Mouse (Mus musculus) embryonic facial prominence, embryonic 11.5 days (tissue): Measurements from ENCODE around the gene Zfp740. TPM values are rescaled to one million over a fixed set of nuclear protein-coding genes. Genes with fewer than 3 reads are reported as not detected.

Source experiments
- ATAC-seq: fragments of 200-750 bp; cut with Nextera tagmentation; replicated peaks from 2 replicates; pipeline ENCODE4 v1.8.0; 2017; ENCODE audit warnings: low read depth; ENCODE audit not compliant: insufficient number of reproducible peaks, low FRiP score, low TSS enrichment
- DNase-seq: peaks from one replicate; pipeline ENCODE4 v3.0.0-alpha.2; 2015; ENCODE audit warnings: low spot score
- H3K27ac ChIP-seq: fragments of 300-500 bp; sonication (generic); replicated peaks from 2 replicates; pipeline ENCODE4 v1.5.1; 2014; ENCODE audit warnings: mild to moderate bottlenecking, low read depth, low read length, control low read depth
- H3K27me3 ChIP-seq: fragments of 300-500 bp; sonication (generic); 2 replicates; pipeline ENCODE4 v1.6.1; 2014; ENCODE audit warnings: mild to moderate bottlenecking, low read length, moderate library complexity, mixed read lengths; ENCODE audit not compliant: control insufficient read depth, insufficient read depth
- H3K36me3 ChIP-seq: fragments of 300-500 bp; sonication (generic); replicated peaks from 2 replicates; pipeline ENCODE4 v1.6.1; 2014; ENCODE audit warnings: low read depth, mild to moderate bottlenecking, low read length, moderate library complexity, mixed read lengths; ENCODE audit not compliant: control insufficient read depth, insufficient read depth
- H3K4me1 ChIP-seq: fragments of 300-500 bp; sonication (generic); 2 replicates; pipeline ENCODE4 v1.6.1; 2014; ENCODE audit warnings: low read length, mixed read lengths; ENCODE audit not compliant: control insufficient read depth, insufficient read depth
- H3K4me2 ChIP-seq: fragments of 300-500 bp; sonication (generic); 2 replicates; pipeline ENCODE4 v1.6.1; 2014; ENCODE audit warnings: low read depth, mild to moderate bottlenecking, control low read depth, low read length, moderate library complexity
- H3K4me3 ChIP-seq: fragments of 300-500 bp; sonication (generic); 2 replicates; pipeline ENCODE4 v1.5.1; 2014; ENCODE audit warnings: low read depth, low read length, control low read depth
- H3K9ac ChIP-seq: fragments of 300-500 bp; sonication (generic); replicated peaks from 2 replicates; pipeline ENCODE4 v1.6.1; 2014; ENCODE audit warnings: mild to moderate bottlenecking, control low read depth, low read length
- H3K9me3 ChIP-seq: fragments of 300-500 bp; sonication (generic); replicated peaks from 2 replicates; pipeline ENCODE4 v1.6.1; 2016; ENCODE audit warnings: mild to moderate bottlenecking, low read length, inconsistent platforms, mixed read lengths; ENCODE audit not compliant: control insufficient read depth
- WGBS: fragments of 180-500 bp; shearing (Covaris S2); extraction: QIAGEN DNeasy Blood & Tissue Kit; methylation state at CpG from one replicate; pipeline ENCODE4 v1.1.7; 2014; 5-methylcytosine and 5-hydroxymethylcytosine counted together
- polyA plus RNA-seq: library from polyadenylated mRNA; unstranded; fragments of >200 nt; fragmentation: Nextera tagmentation; extraction: Ambion mirVana; gene quantifications from 2 replicates; pipeline ENCODE4 v1.2.1, GENCODE M21; 2014

Gene Zfp740
- polyA plus RNA-seq, 1 experiment from 2014 or later = 68.1 TPM

- Histone ChIP-seq H3K9me3 (no peaks in the 10 kb centered on the region), H3K4me1 (peaks cover 17% of the 10 kb centered on the region), H3K4me2 (peak overlapping the region; percentile 96), H3K27me3 (no peaks in the 10 kb centered on the region), H3K27ac (peak overlapping the region; percentile 99), H3K36me3 (no peaks in the 10 kb centered on the region; the same call in 1 of the 2 replicates), H3K9ac (peak overlapping the region; percentile 38; the same call in 1 of the 2 replicates), H3K4me3 (peak overlapping the region; percentile 26)
- ATAC-seq (no peak), DNase-seq (peak; percentile 83)
- WGBS = 0% methylated on average over 13 of the region's 13 CpGs
Observed at GRCm38 (mm10) chr15:102249251-102249691, 46.2 kb downstream of the Zfp740 start.

- H3K4me2 ChIP-seq = peak overlapping the region; percentile 96
- H3K4me1 ChIP-seq = peaks cover 16% of the 10 kb centered on the region
- peak overlapping the region; percentile 99 for H3K27ac ChIP-seq
- H3K4me3 ChIP-seq = peak overlapping the region; percentile 26; the same call in 1 of the 2 replicates
- WGBS = 23% methylated on average over 9 of the region's 9 CpGs
- H3K27me3 ChIP-seq = no peaks in the 10 kb centered on the region
- H3K9me3 ChIP-seq = no peaks in the 10 kb centered on the region
- peak overlapping the region; percentile 61 for H3K9ac ChIP-seq
- no peaks in the 10 kb centered on the region; the same call in 1 of the 2 replicates for H3K36me3 ChIP-seq
- DNase-seq (no peak), ATAC-seq (no peak)
Observed at GRCm38 (mm10) chr15:102249967-102250366, 46.9 kb downstream of the Zfp740 start.

DNA sequence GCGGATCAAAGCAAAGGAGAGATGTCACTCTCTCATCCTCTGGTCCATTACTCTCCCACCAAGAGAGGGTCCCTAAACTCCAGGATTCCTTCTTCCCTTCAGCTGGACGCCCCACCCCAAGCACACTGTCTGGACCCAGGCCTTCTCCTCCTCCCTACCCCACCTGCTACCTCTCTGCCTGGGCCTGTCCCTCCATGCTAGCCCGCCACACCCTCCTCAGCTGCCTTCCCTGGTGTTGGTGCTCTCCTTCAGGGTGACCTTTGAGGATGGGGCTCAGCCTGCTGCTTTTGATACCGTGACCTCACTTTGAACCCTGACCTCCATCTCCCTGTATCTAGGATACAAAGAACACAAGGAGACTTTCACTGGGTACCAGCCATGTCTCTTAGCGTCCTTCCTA lies 47.5 kb downstream of the Zfp740 start:
- Histone ChIP-seq H3K4me1 (peaks cover 16% of the 10 kb centered on the region), H3K27ac (peak overlapping the region; percentile 99), H3K9ac (no peak overlapping the region; the same call in none of the 2 replicates), H3K4me3 (no peak overlapping the region), H3K27me3 (no peaks in the 10 kb centered on the region), H3K4me2 (peak overlapping the region; percentile 23; the same call in 1 of the 2 replicates), H3K36me3 (no peaks in the 10 kb centered on the region; the same call in 1 of the 2 replicates), H3K9me3 (no peaks in the 10 kb centered on the region)
- WGBS = 45% methylated on average over 5 of the region's 5 CpGs
- DNase-seq = no peak
- ATAC-seq = no peak

DNA sequence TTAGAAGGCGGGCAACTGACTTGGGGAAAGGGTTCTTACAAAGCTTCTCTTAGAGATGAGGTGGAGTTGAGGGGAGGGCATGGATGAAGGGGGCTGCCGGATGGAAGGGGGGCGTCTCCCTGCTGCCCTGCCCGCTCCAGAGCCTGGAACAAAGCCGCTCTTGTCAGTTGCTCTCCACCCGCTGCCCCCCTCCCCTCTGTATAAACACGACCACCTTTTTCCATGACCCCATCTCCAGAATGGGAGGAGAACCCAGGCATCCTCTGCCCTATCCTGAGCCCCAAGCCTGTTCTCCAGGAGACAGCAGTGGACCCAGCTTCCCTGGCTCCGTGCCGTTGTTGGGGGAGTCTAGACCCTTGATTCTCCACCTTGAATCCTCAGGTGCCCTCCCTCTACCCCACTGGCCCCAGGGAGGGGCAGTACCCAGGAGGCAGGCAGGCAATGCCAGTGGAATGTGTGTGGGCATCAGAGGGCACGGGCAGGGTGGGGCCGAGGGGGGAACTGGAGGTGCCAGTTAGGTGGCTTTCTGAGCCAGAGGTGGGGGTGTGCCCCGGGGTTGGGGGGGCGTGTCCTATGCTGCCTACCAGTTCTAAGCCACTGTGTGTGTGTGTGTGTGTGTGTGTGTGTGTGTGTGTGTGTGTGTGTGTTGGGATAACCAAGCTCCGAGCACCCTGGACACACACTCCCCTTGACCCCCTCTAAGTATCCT lies 52.7 kb downstream of the Zfp740 start:
- no peak for ATAC-seq
- no peaks in the 10 kb centered on the region; the same call in 1 of the 2 replicates for H3K36me3 ChIP-seq
- no peaks in the 10 kb centered on the region for H3K9me3 ChIP-seq
- 27% methylated on average over 13 of the region's 14 CpGs for WGBS
- H3K4me2 ChIP-seq = peak overlapping the region; percentile 90
- H3K4me1 ChIP-seq = peaks cover 20% of the 10 kb centered on the region; the same call in 1 of the 2 replicates
- H3K27ac ChIP-seq = peak overlapping the region; percentile 96
- peak; percentile 57 for DNase-seq
- peaks cover 2% of the 10 kb centered on the region; the same call in 1 of the 2 replicates for H3K27me3 ChIP-seq
- peak overlapping the region; percentile 89 for H3K9ac ChIP-seq
- peak overlapping the region; percentile 73 for H3K4me3 ChIP-seq

DNA sequence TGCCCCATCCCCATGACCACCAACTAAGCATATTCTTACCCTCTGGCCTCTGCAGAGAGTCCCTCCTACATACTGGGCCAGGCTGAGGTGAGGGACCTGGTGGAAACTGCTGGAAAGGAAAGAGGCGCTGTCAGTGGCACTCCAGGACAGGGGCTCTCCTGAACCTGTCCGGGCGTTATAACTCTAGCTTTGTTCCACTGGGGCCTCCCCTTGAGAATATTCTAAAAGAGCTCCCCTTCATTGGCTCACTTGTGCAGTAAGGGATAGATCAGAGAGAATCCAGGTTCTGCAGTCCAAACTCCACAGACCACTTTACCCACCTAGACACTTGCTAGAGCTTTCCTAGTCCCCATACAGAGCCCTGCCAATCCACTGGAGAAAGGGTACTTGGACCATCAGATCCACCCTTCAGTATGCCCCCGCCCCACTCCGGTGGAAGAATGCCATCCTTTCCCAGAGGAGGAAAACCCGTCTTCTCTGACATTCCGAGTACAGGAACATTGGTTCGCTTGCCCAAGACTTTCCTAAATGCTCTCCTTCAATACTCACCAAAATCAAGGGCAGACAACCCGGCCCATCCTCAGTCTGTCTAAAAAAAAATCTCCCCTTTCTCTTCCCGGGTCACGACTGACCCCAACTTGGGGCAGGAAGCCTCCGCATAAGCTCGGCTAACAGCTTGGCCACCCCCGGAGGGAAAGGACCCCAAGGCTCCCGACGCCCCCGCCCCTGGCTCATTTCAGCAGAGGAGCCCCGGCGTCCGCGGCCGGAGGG lies 53.6 kb downstream of the Zfp740 start:
- no peaks in the 10 kb centered on the region for H3K9me3 ChIP-seq
- H3K4me3 ChIP-seq = peak overlapping the region; percentile 73
- WGBS = 4% methylated on average over 22 of the region's 22 CpGs
- H3K36me3 ChIP-seq = no peaks in the 10 kb centered on the region; the same call in 1 of the 2 replicates
- no peak for DNase-seq
- peaks cover 2% of the 10 kb centered on the region; the same call in 1 of the 2 replicates for H3K27me3 ChIP-seq
- no peak for ATAC-seq
- peak overlapping the region; percentile 96 for H3K27ac ChIP-seq
- H3K4me2 ChIP-seq = peak overlapping the region; percentile 90
- peaks cover 19% of the 10 kb centered on the region; the same call in 1 of the 2 replicates for H3K4me1 ChIP-seq
- peak overlapping the region; percentile 89 for H3K9ac ChIP-seq

GRCm38 (mm10) chr15:102257202-102258075 lies 54.4 kb downstream of the Zfp740 start, which contains the start of gene Rarg:
Gene Rarg, minus strand, starts transcription at chr15:102257517.
- WGBS = under 1% methylated on average over 41 of the region's 46 CpGs
- Histone ChIP-seq H3K4me3 (peak within 1 kb of the TSS; percentile 73), H3K4me2 (peak within 1 kb of the TSS; percentile 90), H3K4me1 (peaks cover 15% of the 10 kb centered on the region; the same call in 1 of the 2 replicates), H3K27ac (peak within 1 kb of the TSS; percentile 96), H3K27me3 (peaks cover 2% of the 10 kb centered on the region; the same call in 1 of the 2 replicates), H3K9me3 (no peaks in the 10 kb centered on the region), H3K36me3 (no peaks in the 10 kb centered on the region), H3K9ac (peak within 1 kb of the TSS; percentile 89)
- 0 out of 2 replicates have a peak, but pooled peaks have one; percentile 21 for ATAC-seq
- peak; percentile 72 for DNase-seq

- peak overlapping the region; percentile 90 for H3K4me2 ChIP-seq
- peak overlapping the region; percentile 73; the same call in 1 of the 2 replicates for H3K4me3 ChIP-seq
- peak overlapping the region; percentile 96 for H3K27ac ChIP-seq
- H3K9me3 ChIP-seq = no peaks in the 10 kb centered on the region
- H3K27me3 ChIP-seq = peaks cover 2% of the 10 kb centered on the region; the same call in 1 of the 2 replicates
- DNase-seq (peak; percentile 81), ATAC-seq (no peak)
- peaks cover 18% of the 10 kb centered on the region; the same call in 1 of the 2 replicates for H3K4me1 ChIP-seq
- H3K36me3 ChIP-seq = no peaks in the 10 kb centered on the region
- H3K9ac ChIP-seq = no peak overlapping the region
- 3% methylated on average over 12 of the region's 12 CpGs for WGBS
Observed at GRCm38 (mm10) chr15:102258076-102258470, 55.0 kb downstream of the Zfp740 start.
